Mouse (Mus musculus) CH12.LX (cell line): ENCODE results near the gene Degs2. TPM values are rescaled to one million over a fixed set of nuclear protein-coding genes. Genes with fewer than 3 reads are reported as not detected.

Experiments
- DNase-seq: peaks from one replicate; pipeline ENCODE4 v3.0.0-alpha.2; 2013; ENCODE audit errors: extremely low read depth
- H3K27ac ChIP-seq: 2 replicates; pipeline ENCODE4 v1.5.1; 2012; ENCODE audit warnings: low read depth, mild to moderate bottlenecking, control low read depth, moderate library complexity; ENCODE audit not compliant: insufficient read depth
- H3K27me3 ChIP-seq: replicated peaks from 2 replicates; pipeline ENCODE3; 2012; ENCODE audit warnings: inconsistent platforms
- H3K36me3 ChIP-seq, 2 experiments: replicated peaks in 1 of 2; 2 replicates each; pipeline versions ENCODE3 to v1.6.1; 2012; ENCODE audit warnings: inconsistent platforms in 1 of 2, low read length in 1 of 2, mild to moderate bottlenecking in 1 of 2, mixed read lengths in 1 of 2, moderate library complexity in 1 of 2; ENCODE audit not compliant: control insufficient read depth in 1 of 2, insufficient read depth in 1 of 2
- H3K4me1 ChIP-seq, 2 experiments: 2 replicates each; pipeline ENCODE4 v1.6.1; 2012; ENCODE audit warnings: inconsistent platforms in 1 of 2, moderate library complexity in 1 of 2; ENCODE audit not compliant: insufficient read depth in 2 of 2, control insufficient read depth in 1 of 2
- H3K4me2 ChIP-seq: 2 replicates; pipeline ENCODE4 v1.6.1; 2012; ENCODE audit warnings: low read depth, mild to moderate bottlenecking, control low read depth; ENCODE audit not compliant: poor library complexity, insufficient read depth, severe bottlenecking
- H3K4me3 ChIP-seq, 3 experiments: fragments of 150-350 bp in 1 of 3; sonication (generic) in 1 of 3; replicated peaks in 1 of 3; 2 replicates each; pipeline versions ENCODE3 to v1.5.1; 2011 to 2012; ENCODE audit warnings: low read depth in 2 of 3, low read length in 2 of 3, mild to moderate bottlenecking in 2 of 3, moderate library complexity in 2 of 3, control low read depth in 1 of 3, improper control_type of control experiment in 1 of 3, inconsistent platforms in 1 of 3, mixed read lengths in 1 of 3; ENCODE audit not compliant: poor library complexity in 1 of 3
- H3K79me2 ChIP-seq: replicated peaks from 2 replicates; pipeline ENCODE4 v1.6.1; 2012; ENCODE audit warnings: mild to moderate bottlenecking, moderate library complexity; ENCODE audit not compliant: control insufficient read depth, poor library complexity, insufficient read depth, severe bottlenecking; ENCODE audit errors: extremely low read depth
- H3K9ac ChIP-seq: 2 replicates; pipeline ENCODE4 v1.6.1; 2012; ENCODE audit warnings: low read depth, mild to moderate bottlenecking, control low read depth, moderate library complexity; ENCODE audit not compliant: insufficient read depth
- H3K9me3 ChIP-seq: replicated peaks from 2 replicates; pipeline ENCODE3; 2012; ENCODE audit warnings: low read length, inconsistent platforms, mixed read lengths
- E2F4 ChIP-seq: IDR thresholded peaks from 2 replicates; pipeline ENCODE4 v1.6.1; 2011; ENCODE audit warnings: low read depth, low read length, improper control_type of control experiment; ENCODE audit not compliant: insufficient replicate concordance
- ETS1 ChIP-seq: conservative IDR thresholded peaks from 2 replicates; pipeline ENCODE4 v1.6.1; 2012; ENCODE audit warnings: low read depth, mild to moderate bottlenecking, inconsistent platforms, low read length, improper control_type of control experiment, moderate library complexity
- GABPA ChIP-seq: IDR thresholded peaks from 2 replicates; pipeline ENCODE4 v1.6.1; 2012; ENCODE audit warnings: low read depth, low read length, improper control_type of control experiment, inconsistent platforms; ENCODE audit not compliant: insufficient replicate concordance
- HCFC1 ChIP-seq: IDR thresholded peaks from 2 replicates; pipeline ENCODE4 v1.6.1; 2012; ENCODE audit warnings: low read depth, mild to moderate bottlenecking, inconsistent platforms, low read length, improper control_type of control experiment
- IRF4 ChIP-seq: IDR thresholded peaks from 2 replicates; pipeline ENCODE4 v1.6.1; 2014; ENCODE audit warnings: low read depth, mild to moderate bottlenecking, inconsistent platforms, low read length, improper control_type of control experiment
- MAX ChIP-seq: IDR thresholded peaks from 2 replicates; pipeline ENCODE4 v1.6.1; 2011; ENCODE audit warnings: low read length, improper control_type of control experiment
- MXI1 ChIP-seq: IDR thresholded peaks from 2 replicates; pipeline ENCODE4 v1.6.1; 2011; ENCODE audit warnings: mild to moderate bottlenecking, low read depth, low read length, improper control_type of control experiment
- PAX5 ChIP-seq: IDR thresholded peaks from 2 replicates; pipeline ENCODE4 v1.6.1; 2012; ENCODE audit warnings: low read length, inconsistent platforms, mixed read lengths
- dilution Hi-C: fragments of 300-500 bp; cut with MboI; formaldehyde crosslinking; loops from 2 replicates; pipeline ENCODE4 v1.14.3; 2020; ENCODE audit warnings: low sequenced_read_pairs; ENCODE audit not compliant: extremely low pct_unique_long_range_greater_than_20kb, extremely low pct_ligation_motif_present
- in situ Hi-C: fragments of 300-500 bp; cut with MboI; formaldehyde crosslinking; loops from 3 replicates; pipeline ENCODE4 v1.14.3; 2019; ENCODE audit warnings: low sequenced_read_pairs, low pct_ligation_motif_present, low pct_unique_long_range_greater_than_20kb, mixed read lengths
- polyA plus RNA-seq: library from polyadenylated mRNA; unstranded; fragments of >175 nt; gene quantifications from 2 replicates; pipeline ENCODE4 v1.2.1, GENCODE M21; 2012; ENCODE audit warnings: low read depth; ENCODE audit not compliant: insufficient read length
- total RNA-seq, 2 experiments: library from RNA; depleted of rRNA; stranded (reverse); fragments of 300-350 nt in 1 of 2; fragments of >200 nt in 1 of 2; gene quantifications; 2 replicates each; pipeline ENCODE4 v1.2.3; 2012 to 2014

The Degs2 gene
- total and polyA plus RNA-seq, 3 experiments, result not detected

GRCm38 (mm10) chr12:108629556-108629955, 72.6 kb downstream of the Degs2 start:
- TF ChIP-seq HCFC1 (no peak), MAX (no peak), GABPA (no peak), IRF4 (no peak), ETS1 (no peak), PAX5 (no peak), MXI1 (no peak), E2F4 (no peak)
- Histone ChIP-seq H3K4me2 (no peak overlapping the region), H3K9me3 (no peaks in the 10 kb centered on the region), H3K27me3 (no peaks in the 10 kb centered on the region), H3K9ac (no peak overlapping the region), H3K79me2 (no peaks in the 10 kb centered on the region), H3K4me1 (peaks cover 0 to 31% of the 10 kb centered on the region in 2 experiments; a peak in 2 of 4 replicates), H3K36me3 (no peaks in the 10 kb centered on the region), H3K27ac (no peak overlapping the region), H3K4me3 (no peak overlapping the region)
- in situ Hi-C loops (no loop called here), dilution Hi-C loops (no loop called here)
- DNase-seq, result no peak

Other genes with a start within 250 kb of the Degs2 start
- 2.8 and 3.2 TPM in 2 replicates for gene Evl, start 147.6 kb downstream of the Degs2 start, total RNA-seq (2012; rRNA removed)
- gene Evl, start 147.6 kb downstream of the Degs2 start, total RNA-seq (2014; rRNA removed), result 10.9 and 11.3 TPM in 2 replicates
- gene Evl, start 147.6 kb downstream of the Degs2 start, polyA plus RNA-seq, result 27.2 and 29.3 TPM in 2 replicates
- 30.8 and 34.6 TPM in 2 replicates for gene Yy1, start 90.7 kb upstream of the Degs2 start, total RNA-seq (2012; rRNA removed)
- gene Yy1, start 90.7 kb upstream of the Degs2 start, total RNA-seq (2014; rRNA removed), result 51.7 and 54.9 TPM in 2 replicates
- 53.9 and 56.8 TPM in 2 replicates for gene Yy1, start 90.7 kb upstream of the Degs2 start, polyA plus RNA-seq
- 2.0 and 2.6 TPM in 2 replicates for gene Slc25a29, start 133.6 kb upstream of the Degs2 start, total RNA-seq (2012; rRNA removed)
- 1.1 and 1.7 TPM in 2 replicates for gene Slc25a29, start 133.6 kb upstream of the Degs2 start, total RNA-seq (2014; rRNA removed)
- gene Slc25a29, start 133.6 kb upstream of the Degs2 start, polyA plus RNA-seq, result 1.5 TPM in 2 replicates
- gene Slc25a47, start 133.7 kb upstream of the Degs2 start, total RNA-seq (2012; rRNA removed), result 5.3 and 6.1 TPM in 2 replicates
- gene Slc25a47, start 133.7 kb upstream of the Degs2 start, total RNA-seq (2014; rRNA removed), result 2.7 and 3.1 TPM in 2 replicates
- 3.0 and 3.5 TPM in 2 replicates for gene Slc25a47, start 133.7 kb upstream of the Degs2 start, polyA plus RNA-seq
- 8.7 and 12.4 TPM in 2 replicates for gene Wdr25, start 191.3 kb upstream of the Degs2 start, total RNA-seq (2012; rRNA removed)
- 8.3 and 11.0 TPM in 2 replicates for gene Wdr25, start 191.3 kb upstream of the Degs2 start, total RNA-seq (2014; rRNA removed)
- gene Wdr25, start 191.3 kb upstream of the Degs2 start, polyA plus RNA-seq, result 10.8 and 17.8 TPM in 2 replicates
- 73.5 and 76.9 TPM in 2 replicates for gene Wars, start 191.9 kb upstream of the Degs2 start, total RNA-seq (2012; rRNA removed)
- 83.0 and 88.0 TPM in 2 replicates for gene Wars, start 191.9 kb upstream of the Degs2 start, total RNA-seq (2014; rRNA removed)
- gene Wars, start 191.9 kb upstream of the Degs2 start, polyA plus RNA-seq, result 85.5 and 93.5 TPM in 2 replicates